Mouse (Mus musculus): ENCODE measurements around the gene Dhtkd1. TPM values are rescaled to one million over a fixed set of nuclear protein-coding genes. Genes with fewer than 3 reads are reported as not detected.

The Dhtkd1 gene
- polyA plus RNA-seq, 1 experiment from 2014 or later = 8.4 TPM

DNA sequence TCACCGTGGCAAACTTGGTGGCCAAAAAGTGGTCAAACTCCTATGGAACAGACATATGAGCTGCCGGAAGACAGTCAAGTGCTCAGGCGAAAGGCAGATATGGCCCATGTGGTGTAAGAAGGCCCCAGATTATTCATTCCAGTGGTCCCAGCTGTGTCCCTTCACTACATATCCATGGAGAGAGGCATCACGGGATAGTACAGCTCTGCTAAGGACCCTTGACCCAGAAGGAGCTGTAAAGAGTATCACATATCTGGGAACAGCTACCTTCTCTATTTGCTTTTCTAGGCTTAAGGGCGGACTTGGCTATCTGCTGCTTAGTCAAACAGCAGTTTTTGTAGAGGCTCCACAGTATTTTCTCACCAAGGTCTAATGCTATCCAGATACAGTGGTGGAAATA is 12.8 kb downstream of the Dhtkd1 start:
- H3K4me3 ChIP-seq = no peak overlapping the region
- no peak for ATAC-seq (ENCODE audit: low FRiP score, low read depth)
- 93% methylated on average over 5 of the region's 5 CpGs for WGBS
- H3K27me3 ChIP-seq = no peaks in the 10 kb centered on the region
- H3K36me3 ChIP-seq = peaks cover 18% of the 10 kb centered on the region
- no peaks in the 10 kb centered on the region for H3K9me3 ChIP-seq
- H3K9ac ChIP-seq = no peak overlapping the region
- H3K4me2 ChIP-seq = no peak overlapping the region
- no peaks in the 10 kb centered on the region for H3K4me1 ChIP-seq (replicated peaks)
- no peak overlapping the region for H3K27ac ChIP-seq (replicated peaks)

DNA sequence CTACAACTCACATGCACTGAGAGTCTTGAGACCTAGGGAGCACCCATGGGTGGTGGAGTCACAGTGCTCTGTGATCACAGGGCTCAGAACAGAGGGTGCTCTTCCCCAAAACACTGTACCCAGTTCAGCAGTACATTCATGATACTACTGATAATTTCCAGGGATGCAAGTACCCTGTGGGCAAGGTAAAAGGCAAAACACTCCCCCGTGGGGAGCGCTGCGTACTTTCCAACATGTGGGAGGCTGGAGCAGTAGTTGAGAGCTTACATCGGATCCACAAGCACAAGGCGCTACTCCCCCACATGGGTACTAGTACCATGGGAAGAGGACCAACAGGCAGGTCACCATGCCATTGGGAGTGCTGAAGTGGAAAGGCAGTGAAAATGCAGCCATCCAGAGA is 15.1 kb downstream of the Dhtkd1 start:
- Histone ChIP-seq H3K9ac (no peak overlapping the region), H3K4me3 (no peak overlapping the region), H3K27ac (replicated peaks) (no peak overlapping the region), H3K36me3 (peaks cover 18% of the 10 kb centered on the region), H3K27me3 (no peaks in the 10 kb centered on the region), H3K9me3 (no peaks in the 10 kb centered on the region), H3K4me1 (replicated peaks) (no peaks in the 10 kb centered on the region), H3K4me2 (no peak overlapping the region)
- WGBS = 96% methylated on average over 5 of the region's 5 CpGs
- no peak for ATAC-seq (ENCODE audit: low FRiP score, low read depth)

DNA sequence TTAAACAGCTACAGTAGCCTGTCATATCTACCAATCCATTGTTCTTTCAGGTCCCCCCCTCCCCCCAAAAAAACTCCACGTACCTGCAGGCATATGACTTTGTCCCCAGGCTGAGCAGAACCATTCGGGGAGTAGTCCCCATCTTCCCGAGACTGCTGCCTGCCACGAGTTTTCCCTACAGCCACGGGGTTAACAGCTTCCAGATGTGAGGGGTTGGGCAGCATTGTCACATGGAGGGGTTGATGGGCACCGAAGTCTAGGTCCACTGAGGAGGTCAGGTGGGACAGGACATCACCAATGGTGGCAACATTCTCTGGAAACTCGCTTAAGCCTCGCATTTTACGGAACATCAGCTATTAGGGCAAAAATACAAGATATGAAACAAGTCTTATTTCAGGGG is 18.8 kb downstream of the Dhtkd1 start:
- Histone ChIP-seq H3K9me3 (no peaks in the 10 kb centered on the region), H3K4me1 (replicated peaks) (no peaks in the 10 kb centered on the region), H3K9ac (no peak overlapping the region), H3K4me3 (no peak overlapping the region), H3K36me3 (peaks cover 17% of the 10 kb centered on the region; the same call in 1 of the 2 replicates), H3K27ac (replicated peaks) (no peak overlapping the region), H3K4me2 (no peak overlapping the region), H3K27me3 (no peaks in the 10 kb centered on the region)
- 82% methylated on average over 9 of the region's 9 CpGs for WGBS
- ATAC-seq (ENCODE audit: low FRiP score, low read depth) = no peak

DNA sequence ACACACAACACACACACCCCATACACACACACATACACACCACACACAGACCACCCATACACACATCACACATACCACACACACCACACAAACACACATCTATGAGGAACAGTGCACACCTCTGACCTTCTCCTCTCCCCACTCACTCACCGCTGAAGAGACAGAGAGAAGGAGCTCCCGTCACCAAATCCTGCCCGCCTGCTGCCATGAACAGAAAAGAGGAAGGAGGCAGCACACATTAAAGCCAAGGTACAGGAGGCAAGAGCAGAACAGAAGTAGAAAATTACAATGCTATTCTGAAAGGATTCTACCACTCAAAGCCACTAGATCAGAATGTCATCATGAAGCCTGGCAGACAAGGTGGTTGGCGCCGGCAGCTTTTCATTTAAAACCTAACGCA is 19.8 kb downstream of the Dhtkd1 start:
- Histone ChIP-seq H3K4me1 (replicated peaks) (no peaks in the 10 kb centered on the region), H3K4me2 (no peak overlapping the region), H3K9me3 (no peaks in the 10 kb centered on the region), H3K36me3 (peaks cover 20% of the 10 kb centered on the region), H3K27me3 (no peaks in the 10 kb centered on the region), H3K27ac (replicated peaks) (no peak overlapping the region), H3K4me3 (no peak overlapping the region), H3K9ac (no peak overlapping the region)
- no peak for ATAC-seq (ENCODE audit: low FRiP score, low read depth)
- WGBS = 96% methylated on average over 6 of the region's 6 CpGs

DNA sequence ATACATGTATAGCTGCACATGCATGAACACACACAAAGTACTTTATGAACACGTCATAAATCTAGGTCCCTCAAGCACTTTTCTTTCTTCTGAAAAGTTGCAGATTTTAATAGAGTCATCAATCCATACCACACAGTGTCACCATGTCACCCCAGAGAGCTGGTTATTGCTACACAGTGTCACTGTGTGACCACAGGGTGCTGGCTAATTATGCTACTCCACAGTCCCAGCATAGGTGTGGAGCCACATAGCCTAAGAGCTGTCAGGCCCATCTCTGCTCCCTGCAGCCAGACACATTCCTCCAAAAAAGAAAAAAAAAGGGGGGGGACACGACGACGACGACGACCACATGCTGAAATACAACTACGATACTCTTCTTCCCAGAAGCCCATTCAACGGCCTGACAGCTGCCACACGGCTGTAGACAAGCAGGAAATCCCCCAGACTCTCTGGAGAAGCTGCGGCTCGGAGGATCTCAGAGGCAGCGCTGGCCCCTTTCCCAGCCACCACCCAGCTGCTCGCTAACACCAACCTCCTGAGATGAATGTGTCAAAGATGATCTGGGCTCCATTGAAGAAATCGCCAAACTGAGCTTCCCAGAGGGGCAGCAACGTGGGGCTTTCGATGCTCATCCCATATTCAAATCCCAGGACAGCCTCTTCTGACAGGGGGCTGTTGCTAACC is 31.2 kb downstream of the Dhtkd1 start:
- H3K4me1 ChIP-seq (replicated peaks) = no peaks in the 10 kb centered on the region
- WGBS = 37% methylated on average over 16 of the region's 16 CpGs
- no peak overlapping the region for H3K27ac ChIP-seq (replicated peaks)
- H3K9me3 ChIP-seq = no peaks in the 10 kb centered on the region
- H3K9ac ChIP-seq = no peak overlapping the region
- ATAC-seq (ENCODE audit: low FRiP score, low read depth) = peak; percentile 48; the same call in 1 of the 2 replicates
- no peaks in the 10 kb centered on the region for H3K27me3 ChIP-seq
- H3K4me2 ChIP-seq = no peak overlapping the region
- peaks cover 7% of the 10 kb centered on the region; the same call in 1 of the 2 replicates for H3K36me3 ChIP-seq
- H3K4me3 ChIP-seq = no peak overlapping the region

DNA sequence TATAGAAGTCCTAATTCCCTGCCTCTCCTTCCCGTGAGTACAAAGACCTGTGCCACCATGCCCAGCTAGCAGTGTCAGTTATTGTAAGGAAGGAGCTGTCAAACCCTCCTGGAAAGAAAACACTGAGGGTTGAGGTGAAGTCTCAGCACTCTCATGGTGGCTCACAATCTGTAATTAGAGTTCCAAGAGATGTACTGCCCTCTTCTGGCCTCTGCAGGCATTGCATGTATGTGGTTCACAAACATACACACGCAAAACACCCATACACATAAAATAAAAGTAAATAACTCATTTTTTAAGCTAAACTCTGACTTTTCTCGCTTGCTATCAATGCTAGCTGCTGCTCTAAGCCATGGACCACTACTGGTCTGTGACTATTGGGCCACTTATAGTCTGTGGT is 36.0 kb downstream of the Dhtkd1 start:
- no peak overlapping the region for H3K27ac ChIP-seq (replicated peaks)
- no peak overlapping the region for H3K9ac ChIP-seq
- no peak overlapping the region for H3K4me2 ChIP-seq
- H3K36me3 ChIP-seq = peaks cover 22% of the 10 kb centered on the region
- H3K9me3 ChIP-seq = no peaks in the 10 kb centered on the region
- no peak overlapping the region for H3K4me3 ChIP-seq
- no peak for ATAC-seq (ENCODE audit: low FRiP score, low read depth)
- H3K27me3 ChIP-seq = no peaks in the 10 kb centered on the region
- 53% methylated on average over 3 of the region's 3 CpGs for WGBS
- no peaks in the 10 kb centered on the region for H3K4me1 ChIP-seq (replicated peaks)

DNA sequence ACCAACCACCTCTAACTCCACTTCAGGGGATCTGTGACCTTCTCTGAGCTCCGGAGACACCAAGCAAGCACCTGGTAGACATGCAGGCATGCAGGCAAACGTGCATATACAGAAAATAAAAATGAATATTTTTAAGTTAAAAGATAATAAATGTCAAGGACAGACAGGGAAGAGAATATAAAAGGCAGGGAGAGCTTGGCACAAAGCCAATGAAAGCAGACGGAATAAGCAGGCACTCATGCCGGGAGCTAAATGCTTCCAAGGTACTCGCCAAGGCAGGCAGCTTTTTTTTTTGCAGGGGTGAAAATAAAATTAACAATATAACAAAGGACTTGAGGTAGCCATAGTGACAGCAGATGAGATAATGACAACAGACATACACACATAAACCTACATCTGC is 36.5 kb downstream of the Dhtkd1 start:
- peaks cover 22% of the 10 kb centered on the region for H3K36me3 ChIP-seq
- no peak overlapping the region for H3K4me2 ChIP-seq
- WGBS = 47% methylated on average over 5 of the region's 5 CpGs
- no peak overlapping the region for H3K27ac ChIP-seq (replicated peaks)
- no peaks in the 10 kb centered on the region for H3K27me3 ChIP-seq
- H3K9ac ChIP-seq = no peak overlapping the region
- H3K4me3 ChIP-seq = no peak overlapping the region
- ATAC-seq (ENCODE audit: low FRiP score, low read depth) = no peak
- H3K4me1 ChIP-seq (replicated peaks) = no peaks in the 10 kb centered on the region
- H3K9me3 ChIP-seq = no peaks in the 10 kb centered on the region

DNA sequence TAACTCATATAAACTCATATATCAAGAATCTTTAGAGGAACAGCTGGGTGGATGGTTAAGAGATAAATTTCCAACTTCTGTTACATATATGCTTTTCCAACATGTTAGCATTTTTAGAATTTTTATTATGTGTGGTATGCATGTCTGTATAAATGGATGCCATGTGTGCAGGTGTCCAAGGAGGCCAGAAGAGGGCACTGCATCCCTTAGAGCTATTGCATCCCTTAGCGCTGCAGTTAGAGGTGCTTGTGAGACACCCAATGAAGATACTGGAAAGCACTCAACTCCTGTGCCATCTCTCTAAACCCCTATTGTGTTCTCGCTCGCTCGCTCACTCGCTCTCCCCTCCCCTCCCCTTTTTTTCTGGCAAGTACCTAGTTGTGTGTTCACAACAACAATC is 42.4 kb downstream of the Dhtkd1 start:
- no peak overlapping the region for H3K4me2 ChIP-seq
- no peak for ATAC-seq (ENCODE audit: low FRiP score, low read depth)
- H3K9ac ChIP-seq = no peak overlapping the region
- no peaks in the 10 kb centered on the region for H3K9me3 ChIP-seq
- 63% methylated on average over 5 of the region's 5 CpGs for WGBS
- H3K36me3 ChIP-seq = peaks cover 31% of the 10 kb centered on the region
- H3K27ac ChIP-seq (replicated peaks) = no peak overlapping the region
- H3K27me3 ChIP-seq = no peaks in the 10 kb centered on the region
- no peak overlapping the region for H3K4me3 ChIP-seq
- 0 out of 2 replicates have a peak, but pooled peaks cover 2% of the 10 kb centered on the region for H3K4me1 ChIP-seq (replicated peaks)

DNA sequence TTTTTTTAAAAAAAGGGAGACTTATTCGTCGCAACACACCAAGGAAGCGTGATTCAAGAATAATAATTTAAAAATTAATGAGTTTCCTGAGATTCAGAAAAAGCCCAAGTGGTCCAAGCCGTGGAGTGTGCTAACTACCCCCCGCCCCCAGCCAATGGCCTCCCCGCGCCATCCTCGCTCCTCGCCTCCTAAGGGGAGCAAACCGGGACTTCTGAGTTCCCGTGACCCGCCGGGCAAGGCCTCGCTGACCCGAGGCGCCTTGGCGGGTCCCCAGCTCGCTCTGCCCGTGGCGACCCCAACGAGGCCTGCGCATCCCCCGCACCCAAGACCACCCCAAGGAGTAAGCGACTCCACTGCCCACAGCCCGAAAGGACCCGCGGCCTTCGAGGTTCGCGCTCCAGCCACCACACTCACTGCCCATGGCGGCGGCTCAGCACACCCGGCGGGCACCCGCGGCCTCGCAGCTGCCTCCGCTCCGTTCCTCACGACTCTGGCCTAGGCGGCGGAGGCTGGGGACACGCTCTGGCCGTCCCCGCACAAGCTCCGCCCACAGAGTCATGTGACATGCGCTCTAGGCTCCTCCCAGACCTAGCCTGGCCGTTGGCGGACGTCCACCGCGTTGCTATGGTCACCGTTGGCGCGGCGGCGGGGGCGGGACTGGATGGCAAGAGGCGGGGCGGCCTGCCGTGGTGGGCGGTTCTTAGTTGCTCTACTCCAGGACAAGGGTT is 47.6 kb downstream of the Dhtkd1 start, which contains the start of gene Sec61a2:
Gene Sec61a2 (minus strand): TSS at position 590 of the 728 bp plus-strand sequence.
- Histone ChIP-seq H3K9ac (peak within 1 kb of the TSS; percentile 80), H3K4me2 (peak within 1 kb of the TSS; percentile 60), H3K36me3 (peaks cover 18% of the 10 kb centered on the region; the same call in 1 of the 2 replicates), H3K4me1 (replicated peaks) (peaks cover 22% of the 10 kb centered on the region), H3K27me3 (no peaks in the 10 kb centered on the region), H3K27ac (replicated peaks) (peak within 1 kb of the TSS; percentile 79), H3K4me3 (peak within 1 kb of the TSS; percentile 68), H3K9me3 (no peaks in the 10 kb centered on the region)
- ATAC-seq (ENCODE audit: low FRiP score, low read depth) = peak; percentile 99
- under 1% methylated on average over 62 of the region's 62 CpGs for WGBS

DNA sequence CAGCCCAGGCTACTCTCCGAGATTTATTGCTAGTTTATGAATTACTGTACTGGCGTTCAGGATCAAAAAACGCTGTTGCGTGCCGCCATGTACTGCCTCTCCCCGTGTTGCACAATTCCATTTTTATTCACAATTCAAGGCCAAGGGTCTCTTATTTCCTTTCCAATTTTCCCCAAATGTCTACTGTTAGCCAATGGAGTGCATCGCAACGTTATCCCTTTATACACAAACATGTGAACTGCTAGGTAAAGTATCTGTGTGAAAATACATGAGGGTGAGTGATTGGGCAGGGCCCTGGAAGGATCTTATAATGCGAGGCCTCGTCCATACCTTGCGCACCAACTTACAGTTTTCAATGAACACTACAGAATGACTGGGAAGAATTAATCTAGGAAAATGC is 48.3 kb downstream of the Dhtkd1 start:
- 35% methylated on average over 11 of the region's 11 CpGs for WGBS
- no peak for ATAC-seq (ENCODE audit: low FRiP score, low read depth)
- Histone ChIP-seq H3K27me3 (no peaks in the 10 kb centered on the region), H3K27ac (replicated peaks) (peak overlapping the region; percentile 79), H3K4me1 (replicated peaks) (peaks cover 22% of the 10 kb centered on the region), H3K4me3 (peak overlapping the region; percentile 68), H3K9me3 (no peaks in the 10 kb centered on the region), H3K36me3 (peaks cover 18% of the 10 kb centered on the region; the same call in 1 of the 2 replicates), H3K9ac (peak overlapping the region; percentile 80), H3K4me2 (peak overlapping the region; percentile 60)

DNA sequence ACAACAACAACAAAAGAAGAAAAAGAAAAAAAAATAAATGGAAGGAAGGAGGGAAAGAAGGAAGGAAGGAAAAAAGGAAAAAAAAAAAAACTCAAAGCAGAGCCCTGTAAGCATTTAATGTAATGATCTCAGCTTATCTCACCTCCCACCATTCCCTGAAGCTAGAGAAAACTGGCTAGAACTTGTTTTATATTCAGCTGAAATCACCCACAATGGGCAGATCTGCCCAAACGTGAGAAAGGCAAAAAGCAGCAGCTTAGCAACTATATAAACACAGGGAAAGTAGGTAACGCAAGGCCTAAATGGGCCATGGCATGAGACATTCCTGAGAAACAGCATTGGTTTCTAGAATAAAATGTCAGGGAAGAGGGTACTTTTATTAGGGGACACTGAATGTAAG is 53.2 kb downstream of the Dhtkd1 start:
- H3K27ac ChIP-seq (replicated peaks) = no peak overlapping the region

DNA sequence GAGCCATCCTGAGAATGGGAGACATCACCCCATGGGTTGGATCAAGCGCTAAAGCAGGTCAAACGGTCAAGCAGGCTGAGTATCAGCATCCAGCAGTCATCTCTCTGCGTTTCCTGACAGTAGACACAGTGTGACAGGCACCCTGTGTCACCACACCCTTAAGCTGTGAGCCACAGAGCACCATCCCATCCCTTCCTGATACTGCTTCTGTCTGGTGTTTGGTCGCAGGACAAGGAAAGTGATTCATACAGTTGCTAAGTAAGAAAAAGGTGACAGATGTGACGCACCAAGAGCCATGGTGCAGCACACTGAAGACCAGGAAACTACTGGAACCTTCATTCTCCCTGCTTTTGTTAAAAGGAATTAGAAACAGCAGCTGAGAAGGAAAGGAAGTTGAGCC is 53.7 kb downstream of the Dhtkd1 start:
- H3K9me3 ChIP-seq = no peaks in the 10 kb centered on the region
- peaks cover 26% of the 10 kb centered on the region for H3K36me3 ChIP-seq
- H3K4me3 ChIP-seq = no peak overlapping the region
- no peak overlapping the region for H3K4me2 ChIP-seq
- no peak overlapping the region for H3K9ac ChIP-seq
- 89% methylated on average over 5 of the region's 5 CpGs for WGBS
- H3K27ac ChIP-seq (replicated peaks) = no peak overlapping the region
- ATAC-seq (ENCODE audit: low FRiP score, low read depth) = no peak
- peaks cover 15% of the 10 kb centered on the region for H3K4me1 ChIP-seq (replicated peaks)
- no peaks in the 10 kb centered on the region for H3K27me3 ChIP-seq

More for the DNA sequence above, 53.2 kb downstream of the Dhtkd1 start:
- peaks cover 26% of the 10 kb centered on the region for H3K36me3 ChIP-seq
- no peak overlapping the region for H3K4me2 ChIP-seq
- no peaks in the 10 kb centered on the region for H3K9me3 ChIP-seq
- H3K9ac ChIP-seq = no peak overlapping the region
- WGBS = 65% methylated on average over 2 of the region's 2 CpGs
- H3K4me3 ChIP-seq = no peak overlapping the region
- H3K27me3 ChIP-seq = no peaks in the 10 kb centered on the region
- peaks cover 19% of the 10 kb centered on the region for H3K4me1 ChIP-seq (replicated peaks)
- no peak for ATAC-seq (ENCODE audit: low FRiP score, low read depth)

Measured in hindbrain, embryonic 15.5 days (tissue).